In the genomic region with DNA sequence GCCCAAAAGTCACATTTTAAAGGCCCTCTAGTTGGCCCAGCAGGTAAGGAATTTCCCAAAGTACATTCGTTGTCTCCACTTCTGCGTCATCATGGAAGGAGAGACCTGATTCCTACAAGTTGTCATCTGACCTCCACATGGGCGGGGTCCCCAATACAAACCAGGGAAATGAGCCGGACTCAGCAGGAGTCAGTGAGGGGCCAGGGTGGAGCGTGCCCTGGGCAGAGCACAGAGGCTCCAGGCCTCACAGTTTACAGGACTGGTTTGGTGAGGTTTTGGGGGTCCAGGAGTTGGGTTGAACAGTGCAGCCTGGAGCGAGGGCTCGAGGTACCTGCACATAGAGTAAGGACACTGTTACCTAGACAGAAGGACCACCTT, we compare ENCODE assay signal across 8 mouse cellular contexts. TPM values are rescaled to one million over a fixed set of nuclear protein-coding genes. Genes with fewer than 3 reads are reported as not detected.
DNase-seq lines count a peak whose midpoint lies in the region; ATAC-seq and TF ChIP-seq lines count a peak whose summit lies in the region.

No protein-coding gene starts in this region.

- H3K4me2 ChIP-seq in lung, embryonic 15.5 days: peak overlapping the region; percentile 36
- H3K4me2 ChIP-seq in limb, embryonic 12.5 days: 0 out of 2 replicates have a peak overlapping the region, but pooled peaks have one; percentile 10
- H3K4me2 ChIP-seq in stomach, embryonic 16.5 days (ENCODE audit: low read depth, low read length): peak overlapping the region; percentile 14; the same call in 1 of the 2 replicates

- ATAC-seq in lung, embryonic 15.5 days (ENCODE audit: borderline replicate concordance, extremely low read depth, low FRiP score, low TSS enrichment): no peak; the same call in 1 of the 2 replicates
- ATAC-seq in limb, embryonic 12.5 days (ENCODE audit: insufficient number of reproducible peaks, insufficient read depth, low FRiP score, low TSS enrichment, low read depth): 0 out of 2 replicates have a peak, but pooled peaks have one; percentile 16
- peak; percentile 37; the same call in 1 of the 2 replicates for ATAC-seq in stomach, embryonic 16.5 days (ENCODE audit: insufficient read depth, low FRiP score)
- no peak for ATAC-seq in cerebellum, adult (ENCODE audit: insufficient number of reproducible peaks, low FRiP score, low TSS enrichment)

- DNase-seq in lung, postnatal 10 days: no peak
- no peak for DNase-seq in gastrocnemius, postnatal 25 days
- no peak for DNase-seq in cerebellum, adult 18-20 months

- peaks cover 79% of the 10 kb centered on the region for H3K4me1 ChIP-seq in lung, embryonic 15.5 days
- peaks cover 50% of the 10 kb centered on the region for H3K4me1 ChIP-seq in embryonic fibroblast, embryonic 13.5 days (ENCODE audit: control insufficient read depth, insufficient read depth, low read length)
- peaks cover 66% of the 10 kb centered on the region for H3K4me1 ChIP-seq in limb, embryonic 12.5 days (replicated peaks)
- peaks cover 60% of the 10 kb centered on the region for H3K4me1 ChIP-seq in stomach, embryonic 16.5 days (ENCODE audit: control insufficient read depth, insufficient read depth, low read length)

- H3K4me3 ChIP-seq in lung, embryonic 15.5 days: no peak overlapping the region
- no peak overlapping the region for H3K4me3 ChIP-seq in embryonic fibroblast, embryonic 13.5 days (ENCODE audit: insufficient read depth, low read length)
- no peak overlapping the region for H3K4me3 ChIP-seq in limb, embryonic 12.5 days (replicated peaks)
- no peak overlapping the region for H3K4me3 ChIP-seq in stomach, embryonic 16.5 days (replicated peaks; ENCODE audit: low read length)

- WGBS in lung, embryonic 15.5 days: 37% methylated on average over 7 of the region's 7 CpGs
- WGBS in limb, embryonic 12.5 days: 43% methylated on average over 7 of the region's 7 CpGs
- WGBS in stomach, embryonic 16.5 days: 46% methylated on average over 7 of the region's 7 CpGs

- no peaks in the 10 kb centered on the region for H3K9me3 ChIP-seq in lung, embryonic 15.5 days
- H3K9me3 ChIP-seq in limb, embryonic 12.5 days: no peaks in the 10 kb centered on the region
- H3K9me3 ChIP-seq in stomach, embryonic 16.5 days (replicated peaks; ENCODE audit: control insufficient read depth, low read length): no peaks in the 10 kb centered on the region

- H3K27ac ChIP-seq in lung, embryonic 15.5 days: peak overlapping the region; percentile 99
- H3K27ac ChIP-seq in embryonic fibroblast, embryonic 13.5 days (ENCODE audit: insufficient read depth, low read length): peak overlapping the region; percentile 99
- H3K27ac ChIP-seq in limb, embryonic 12.5 days: peak overlapping the region; percentile 85
- H3K27ac ChIP-seq in stomach, embryonic 16.5 days (ENCODE audit: low read length): peak overlapping the region; percentile 95

- 0 out of 2 replicates have a peak, but pooled peaks have one; percentile 63 for TF ChIP-seq POLR2A in embryonic fibroblast, embryonic 13.5 days (IDR thresholded peaks at IDR 0.05; ENCODE audit: low read depth, low read length)

- no peaks in the 10 kb centered on the region for H3K27me3 ChIP-seq in lung, embryonic 15.5 days
- no peaks in the 10 kb centered on the region for H3K27me3 ChIP-seq in limb, embryonic 12.5 days
- no peaks in the 10 kb centered on the region for H3K27me3 ChIP-seq in stomach, embryonic 16.5 days (ENCODE audit: control insufficient read depth, insufficient read depth, low read length)

- H3K9ac ChIP-seq in lung, embryonic 15.5 days: peak overlapping the region; percentile 3; the same call in 1 of the 2 replicates
- H3K9ac ChIP-seq in limb, embryonic 12.5 days (replicated peaks): peak overlapping the region; percentile 24; the same call in 1 of the 2 replicates
- H3K9ac ChIP-seq in stomach, embryonic 16.5 days (ENCODE audit: low read length): peak overlapping the region; percentile 57

- H3K36me3 ChIP-seq in lung, embryonic 15.5 days: no peaks in the 10 kb centered on the region
- no peaks in the 10 kb centered on the region for H3K36me3 ChIP-seq in limb, embryonic 12.5 days
- no peaks in the 10 kb centered on the region for H3K36me3 ChIP-seq in stomach, embryonic 16.5 days (ENCODE audit: control insufficient read depth, insufficient read depth, low read length)

- TF ChIP-seq CTCF in embryonic fibroblast, embryonic 13.5 days (IDR thresholded peaks at IDR 0.05; ENCODE audit: borderline replicate concordance, insufficient read depth, low read length): no peak

RNA-seq across cellular contexts. Expression of gene Scyl1, which starts 38.5 kb away (rescaled TPM):
- polyA plus RNA-seq in lung, embryonic 15.5 days (2015; fragmentation: Nextera tagmentation; extraction: Ambion mirVana): 76.1 and 83.6 TPM in 2 replicates
- 78.4 and 83.1 TPM in 2 replicates for polyA plus RNA-seq in embryonic fibroblast, embryonic 13.5 days (2011; ENCODE audit: insufficient read length, low read depth, missing spikeins)
- polyA plus RNA-seq in limb, embryonic 12.5 days (2016; fragmentation: Nextera tagmentation; extraction: Ambion mirVana): 74.9 and 78.0 TPM in 2 replicates
- 66.3 and 67.8 TPM in 2 replicates for polyA plus RNA-seq in stomach, embryonic 16.5 days (2015; fragmentation: Nextera tagmentation; extraction: Ambion mirVana)
- total RNA-seq in gastrocnemius, postnatal 25 days (2021): 10 to 100 TPM; 62.2 to 62.8 TPM

Comparison
In these comparisons a context has a peak if more than half of its experiments do, and no peak if none do; other contexts are left out.
1. ATAC-seq: peak in limb, embryonic 12.5 days (single experiment) and stomach, embryonic 16.5 days (single experiment); none in lung, embryonic 15.5 days (single experiment) and cerebellum, adult (single experiment).
2. H3K9ac ChIP-seq: peak in every context shown above with its lines; median percentile 57 in stomach, embryonic 16.5 days; 24 in limb, embryonic 12.5 days; 3 in lung, embryonic 15.5 days.
3. Peak in every context shown above with its lines, with median percentiles within 50 percentile points of each other: H3K27ac ChIP-seq and H3K4me2 ChIP-seq.